Mouse (Mus musculus) T-helper 2 cell (primary cell): ENCODE measurements around the gene Lrrn4cl.
"Not testable (repeated sequence)": the region's sequence is repeated elsewhere in the genome, so short reads cannot be mapped to it uniquely, and the experiment has no call there.

ENCODE experiments used
- in situ Hi-C: fragments of 300-600 bp; cut with MboI, MseI; formaldehyde crosslinking; loops from one replicate; pipeline ENCODE4 v1.15.1; 2025; ENCODE audit warnings: high pct_unique_total_duplicates

Gene Lrrn4cl

GRCm38 (mm10) chr19:8838041-8838730 lies 12.4 kb upstream of the Lrrn4cl start:
- in situ Hi-C loops: no loop called here

GRCm38 (mm10) chr19:8839103-8839907 lies 11.3 kb upstream of the Lrrn4cl start, which contains the start of gene Gng3:
Gene Gng3, minus strand, starts transcription at chr19:8839194.
- in situ Hi-C loops: no loop called here

GRCm38 (mm10) chr19:8839908-8840791 lies 10.4 kb upstream of the Lrrn4cl start:
- in situ Hi-C loops: no loop called here

GRCm38 (mm10) chr19:8841012-8841411 lies 9.6 kb upstream of the Lrrn4cl start:
- in situ Hi-C loops: no loop called here

GRCm38 (mm10) chr19:8842961-8843360 lies 7.6 kb upstream of the Lrrn4cl start:
- in situ Hi-C loops: no loop called here

- in situ Hi-C loops: no loop called here
Observed at GRCm38 (mm10) chr19:8844371-8845129, 6.0 kb upstream of the Lrrn4cl start.

GRCm38 (mm10) chr19:8848356-8848755 lies 2.2 kb upstream of the Lrrn4cl start:
- in situ Hi-C loops: no loop called here

GRCm38 (mm10) chr19:8851639-8852038 lies 1.1 kb downstream of the Lrrn4cl start:
- in situ Hi-C loops: no loop called here

GRCm38 (mm10) chr19:8852236-8852928 lies 1.8 kb downstream of the Lrrn4cl start:
- in situ Hi-C loops: no loop called here

GRCm38 (mm10) chr19:8853117-8853516 lies 2.5 kb downstream of the Lrrn4cl start:
- in situ Hi-C loops: no loop called here

GRCm38 (mm10) chr19:8857689-8858088 lies 7.1 kb downstream of the Lrrn4cl start:
- in situ Hi-C loops: loop anchor here (5.0 kb wide), 1 partner anchor 250 kb away; no protein-coding TSS in a partner anchor

- in situ Hi-C loops: loop anchor here (5.0 kb wide), 1 partner anchor 248 kb away; no protein-coding TSS in a partner anchor
Observed at GRCm38 (mm10) chr19:8859018-8859417, 8.4 kb downstream of the Lrrn4cl start.

GRCm38 (mm10) chr19:8864265-8864664 lies 13.7 kb downstream of the Lrrn4cl start:
- in situ Hi-C loops: no loop called here

- in situ Hi-C loops: not testable (repeated sequence)
Observed at GRCm38 (mm10) chr19:8870381-8870780, 19.8 kb downstream of the Lrrn4cl start.

- in situ Hi-C loops: no loop called here
Observed at GRCm38 (mm10) chr19:8870838-8871237, 20.3 kb downstream of the Lrrn4cl start.

- in situ Hi-C loops: no loop called here
Observed at GRCm38 (mm10) chr19:8871267-8872186, 21.0 kb downstream of the Lrrn4cl start, which contains the start of gene Ubxn1. Gene Ubxn1, plus strand, starts transcription at chr19:8871496.

GRCm38 (mm10) chr19:8872266-8872840 lies 21.8 kb downstream of the Lrrn4cl start:
- in situ Hi-C loops: no loop called here

GRCm38 (mm10) chr19:8875031-8875430 lies 24.5 kb downstream of the Lrrn4cl start:
- in situ Hi-C loops: no loop called here
